Comparison of ENCODE assay signal across 8 mouse cellular contexts in the genomic region with DNA sequence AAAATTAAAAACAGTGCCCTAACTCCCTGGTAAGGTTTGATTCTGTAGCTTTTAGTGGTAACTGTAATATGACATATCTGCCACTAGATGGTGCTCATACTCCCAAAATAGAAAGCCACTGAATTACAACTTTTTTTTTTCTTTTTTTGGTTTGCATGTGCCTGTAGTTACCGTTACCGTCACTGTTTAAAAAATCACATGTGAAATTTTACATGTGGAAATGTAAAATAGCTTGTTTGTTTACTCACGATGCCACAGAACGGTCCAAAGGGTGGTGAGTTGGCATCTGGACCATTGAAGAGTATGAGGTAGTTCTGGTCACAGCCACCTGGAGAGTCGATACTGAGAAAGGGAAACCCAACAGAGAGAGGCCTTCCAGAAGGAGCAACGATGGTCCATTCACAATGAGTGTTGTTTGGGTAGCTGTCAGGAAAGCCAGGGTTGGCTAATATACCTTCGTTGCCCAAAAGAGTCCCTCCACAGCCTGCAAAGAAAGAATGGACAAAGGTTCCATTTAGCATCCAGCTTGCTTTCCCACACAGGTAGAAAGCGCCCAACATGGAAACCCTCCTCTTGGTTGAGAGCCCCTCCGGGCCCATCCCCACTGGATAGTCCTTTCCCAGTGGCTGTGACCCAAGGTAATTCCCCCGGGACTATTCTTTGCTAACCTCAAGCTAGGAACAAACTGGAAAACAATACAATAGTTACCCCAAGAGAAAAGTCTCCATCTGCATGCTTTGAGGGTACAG. TPM values are rescaled to one million over a fixed set of nuclear protein-coding genes. Genes with fewer than 3 reads are reported as not detected.
DNase-seq lines count a peak whose midpoint lies in the region; ATAC-seq and TF ChIP-seq lines count a peak whose summit lies in the region.

No protein-coding gene starts in this region.

- no peak overlapping the region; a peak in 1 of 4 replicates for H3K27ac ChIP-seq in heart, embryonic 14.5 days (replicated peaks in 1 of 2; ENCODE audit: control insufficient read depth in 1 of 2, insufficient read depth in 1 of 2, low read depth in 2 of 2, low read length in 2 of 2)
- H3K27ac ChIP-seq in heart, embryonic 11.5 days (ENCODE audit: low read depth, low read length), result no peak overlapping the region
- no peak overlapping the region for H3K27ac ChIP-seq in limb, embryonic 14.5 days (replicated peaks; ENCODE audit: low read depth, low read length)

- DNase-seq in embryo, embryonic 9.5 days (ENCODE audit: extremely low spot score), result peak; percentile 13
- DNase-seq in limb, embryonic 14.5 days (ENCODE audit: low spot score), result peak; percentile 26
- DNase-seq in adrenal gland, postnatal 4 days (ENCODE audit: low spot score in 2 of 2), result no peak
- no peak for DNase-seq in layer of hippocampus, postnatal 36 days
- no peak for DNase-seq in layer of hippocampus, postnatal 10 days (ENCODE audit: low spot score in 2 of 2)

- H3K4me2 ChIP-seq in heart, embryonic 14.5 days (ENCODE audit: low read length), result peak overlapping the region; percentile 27; the same call in 1 of the 2 replicates
- no peak overlapping the region for H3K4me2 ChIP-seq in heart, embryonic 11.5 days
- no peak overlapping the region for H3K4me2 ChIP-seq in limb, embryonic 14.5 days (replicated peaks; ENCODE audit: low read depth, low read length, severe bottlenecking)

- no peaks in the 10 kb centered on the region for H3K27me3 ChIP-seq in heart, embryonic 14.5 days (ENCODE audit: control insufficient read depth, insufficient read depth, low read length)
- no peaks in the 10 kb centered on the region for H3K27me3 ChIP-seq in heart, embryonic 11.5 days (ENCODE audit: control insufficient read depth, insufficient read depth, low read length)
- no peaks in the 10 kb centered on the region for H3K27me3 ChIP-seq in limb, embryonic 14.5 days (ENCODE audit: control insufficient read depth, insufficient read depth, low read length)

- no peak for ATAC-seq in heart, embryonic 14.5 days (ENCODE audit: insufficient number of reproducible peaks, insufficient read depth, low FRiP score, low read depth)
- no peak for ATAC-seq in heart, embryonic 11.5 days (replicated peaks; ENCODE audit: insufficient number of reproducible peaks, low FRiP score, low TSS enrichment)
- peak; percentile 80 for ATAC-seq in CD4-positive, CD25-positive, alpha-beta regulatory T cell, adult 4 months
- ATAC-seq in limb, embryonic 14.5 days (ENCODE audit: low FRiP score, low read depth), result no peak

- H3K4me3 ChIP-seq in heart, embryonic 14.5 days (ENCODE audit: control insufficient read depth in 1 of 2, insufficient read depth in 1 of 2, low read depth in 1 of 2, low read length in 2 of 2), result no peak overlapping the region
- no peak overlapping the region for H3K4me3 ChIP-seq in heart, embryonic 11.5 days (ENCODE audit: low read depth, low read length)
- no peak overlapping the region for H3K4me3 ChIP-seq in limb, embryonic 14.5 days (replicated peaks; ENCODE audit: low read length)

- H3K4me1 ChIP-seq in heart, embryonic 14.5 days (ENCODE audit: control insufficient read depth in 2 of 2, insufficient read depth in 2 of 2, low read length in 2 of 2), result no peaks in the 10 kb centered on the region
- no peaks in the 10 kb centered on the region for H3K4me1 ChIP-seq in heart, embryonic 11.5 days (ENCODE audit: control insufficient read depth, insufficient read depth, low read length)
- H3K4me1 ChIP-seq in limb, embryonic 14.5 days (ENCODE audit: control insufficient read depth, insufficient read depth, low read length), result 0 out of 2 replicates have a peak, but pooled peaks cover 4% of the 10 kb centered on the region

- no peaks in the 10 kb centered on the region for H3K9me3 ChIP-seq in heart, embryonic 14.5 days (ENCODE audit: control insufficient read depth, low read length)
- H3K9me3 ChIP-seq in heart, embryonic 11.5 days (replicated peaks; ENCODE audit: control insufficient read depth, low read length), result no peaks in the 10 kb centered on the region
- no peaks in the 10 kb centered on the region for H3K9me3 ChIP-seq in limb, embryonic 14.5 days (ENCODE audit: control insufficient read depth, low read length)

- no peak for TF ChIP-seq POLR2A in limb, embryonic 14.5 days (IDR thresholded peaks at IDR 0.05; ENCODE audit: borderline replicate concordance, extremely low read depth, insufficient read depth, insufficient read length)

- H3K9ac ChIP-seq in heart, embryonic 14.5 days (ENCODE audit: low read length), result no peak overlapping the region
- H3K9ac ChIP-seq in heart, embryonic 11.5 days (ENCODE audit: low read depth, low read length), result no peak overlapping the region
- H3K9ac ChIP-seq in limb, embryonic 14.5 days (ENCODE audit: low read depth, low read length, severe bottlenecking), result no peak overlapping the region

- WGBS in heart, embryonic 14.5 days, result 54% methylated on average over 10 of the region's 10 CpGs
- WGBS in heart, embryonic 11.5 days (ENCODE audit: insufficient replicate concordance), result 57% methylated on average over 10 of the region's 10 CpGs
- WGBS in limb, embryonic 14.5 days, result 54% methylated on average over 10 of the region's 10 CpGs

- H3K36me3 ChIP-seq in heart, embryonic 14.5 days (ENCODE audit: control insufficient read depth, insufficient read depth, low read length), result no peaks in the 10 kb centered on the region
- no peaks in the 10 kb centered on the region for H3K36me3 ChIP-seq in heart, embryonic 11.5 days (ENCODE audit: control insufficient read depth, insufficient read depth, low read length)
- no peaks in the 10 kb centered on the region for H3K36me3 ChIP-seq in limb, embryonic 14.5 days (ENCODE audit: control insufficient read depth, insufficient read depth, low read length)

RNA-seq across cellular contexts. Expression of a gene that starts 7.1 kb away (rescaled TPM):
- polyA plus RNA-seq in heart, embryonic 14.5 days (2014; fragmentation: Nextera tagmentation; extraction: Ambion mirVana), result 140 and 147 TPM in 2 replicates
- 142 and 147 TPM in 2 replicates for polyA plus RNA-seq in heart, embryonic 11.5 days (2014; fragmentation: Nextera tagmentation; extraction: Ambion mirVana)
- 10 to 100 TPM; 63.1 to 74.5 TPM for polyA plus RNA-seq in CD4-positive, CD25-positive, alpha-beta regulatory T cell, adult 4 months (2017; shearing (Covaris generic))
- polyA plus RNA-seq in limb, embryonic 14.5 days (2012; rRNA removed), result 91.7 and 115 TPM in 2 replicates
- 119 and 126 TPM in 2 replicates for polyA plus RNA-seq in limb, embryonic 14.5 days (2014; fragmentation: Nextera tagmentation; extraction: Ambion mirVana)
- total RNA-seq in adrenal gland, postnatal 4 days (2021), result 10 to 100 TPM; 79.3 to 96.2 TPM
- 10 to 100 TPM; 35.3 to 37.8 TPM for total RNA-seq in layer of hippocampus, postnatal 36 days (2021)
- total RNA-seq in layer of hippocampus, postnatal 10 days (2021), result 10 to 100 TPM; 46.9 to 54.9 TPM

Comparison
In these comparisons a context has a peak if more than half of its experiments do, and no peak if none do; other contexts are left out.
1. DNase-seq: peak in embryo, embryonic 9.5 days (single experiment) and limb, embryonic 14.5 days (single experiment); none in adrenal gland, postnatal 4 days (0 of 2), layer of hippocampus, postnatal 36 days (0 of 2) and layer of hippocampus, postnatal 10 days (0 of 2).